Mouse (Mus musculus) testis, postnatal 14 days (tissue): ENCODE measurements around the gene Tceal7.
A peak's percentile ranks its signal among the peaks of the same experiment; 100 is the strongest.
"Not testable (repeated sequence)": the region's sequence is repeated elsewhere in the genome, so short reads cannot be mapped to it uniquely, and the experiment has no call there.

Source experiments
- DNase-seq: peaks from one replicate; pipeline ENCODE4 v3.0.0; 2021; ENCODE audit warnings: low spot score

Gene Tceal7

DNA sequence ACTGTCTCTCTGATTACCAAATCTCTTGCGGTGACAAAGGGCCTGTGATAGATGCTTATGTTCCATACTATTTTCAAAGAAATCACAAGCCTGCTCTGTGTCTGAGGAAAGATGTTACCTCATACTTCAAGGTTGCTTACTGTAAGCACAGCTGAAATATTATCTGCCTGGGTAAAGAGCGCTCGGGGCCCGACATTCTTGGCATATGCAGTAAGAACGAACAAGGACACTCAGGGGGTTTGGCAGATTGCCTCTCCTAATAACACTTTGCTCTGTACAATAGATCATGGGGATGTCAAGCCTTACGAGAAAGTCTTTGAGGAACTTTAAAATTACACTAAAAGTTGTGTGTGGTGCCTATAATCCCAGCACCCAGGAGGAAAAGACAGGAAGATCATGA is 34.2 kb downstream of the Tceal7 start:
- peak; percentile 27 for DNase-seq

DNA sequence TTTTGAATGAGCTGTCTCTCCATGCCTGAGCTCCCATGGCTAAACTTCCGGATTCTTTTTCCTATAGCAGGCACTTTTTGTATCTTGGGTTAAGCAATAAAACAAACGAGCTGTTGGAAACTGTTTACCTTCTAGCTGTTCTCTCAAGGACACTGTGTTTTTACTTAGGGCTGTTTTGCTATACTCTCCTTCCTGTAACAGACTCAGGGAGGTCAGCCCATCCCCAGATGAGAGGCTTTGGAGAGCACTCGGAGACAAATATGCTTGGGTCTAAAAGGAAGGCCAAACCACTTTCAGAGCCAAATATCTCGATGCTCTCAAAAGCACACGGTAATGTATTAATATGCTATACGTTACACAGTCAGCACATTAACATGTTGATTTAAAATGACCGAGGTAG is 35.1 kb downstream of the Tceal7 start:
- no peak for DNase-seq

DNA sequence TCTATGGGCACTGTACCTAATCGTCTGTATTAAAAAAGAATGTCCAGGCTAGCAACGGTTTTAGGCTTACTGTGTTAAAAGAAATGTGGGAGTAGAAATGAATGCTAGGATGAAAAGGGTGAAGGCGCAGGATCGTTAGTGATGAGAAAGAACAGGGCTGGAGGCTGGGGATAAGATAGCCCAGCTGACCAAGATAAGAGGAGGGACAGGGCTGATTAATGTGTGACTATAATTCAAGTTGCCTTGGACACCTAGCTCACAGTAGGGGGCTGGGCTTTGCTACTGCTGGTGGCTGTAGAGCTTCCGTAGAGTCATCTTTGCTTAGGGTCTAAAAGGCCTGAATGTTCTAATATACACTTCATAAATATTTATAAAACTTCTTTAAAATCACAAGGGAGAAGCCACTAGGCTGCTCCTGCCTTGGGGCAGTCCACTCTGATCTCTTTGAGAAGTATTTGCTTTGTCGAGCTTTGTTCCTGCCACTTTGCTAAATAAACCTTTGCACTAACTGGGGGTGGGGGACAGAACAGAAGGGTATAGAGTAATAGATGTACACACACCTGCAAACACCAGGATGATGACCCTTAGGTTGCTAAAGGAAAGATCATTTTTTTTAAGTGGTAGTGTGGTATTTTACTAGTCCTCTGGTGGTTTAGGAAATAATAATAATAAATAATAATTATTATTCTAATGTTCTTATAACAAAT is 37.6 kb downstream of the Tceal7 start:
- no peak for DNase-seq

GRCm38 (mm10) chrX:136267720-136268119 is 53.1 kb downstream of the Tceal7 start:
- no peak for DNase-seq

DNA sequence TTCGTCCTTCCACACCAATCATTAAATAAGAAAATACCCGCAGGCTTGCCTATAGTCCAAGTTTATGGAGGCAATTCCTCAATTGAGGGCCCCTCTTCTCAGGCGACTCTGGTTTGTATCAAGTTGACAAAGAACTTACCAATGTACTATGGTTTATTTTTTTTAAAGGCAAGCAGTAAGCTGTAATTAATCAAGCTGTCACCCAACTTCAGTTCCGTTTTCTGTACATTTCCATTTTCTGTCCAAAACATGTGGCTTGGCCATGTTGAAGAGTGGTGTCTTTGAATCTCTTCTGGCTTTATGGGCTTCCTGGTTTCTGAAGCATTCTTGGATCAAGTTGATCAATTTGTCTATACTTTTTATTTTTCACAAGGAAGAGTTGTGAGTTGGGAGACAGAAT is 53.6 kb downstream of the Tceal7 start:
- no peak for DNase-seq

- DNase-seq, result peak; percentile 32
Measured at GRCm38 (mm10) chrX:136269743-136270392, 55.3 kb downstream of the Tceal7 start, which contains the start of gene Bex3. Gene Bex3 (plus strand): TSS chrX:136270253.

DNA sequence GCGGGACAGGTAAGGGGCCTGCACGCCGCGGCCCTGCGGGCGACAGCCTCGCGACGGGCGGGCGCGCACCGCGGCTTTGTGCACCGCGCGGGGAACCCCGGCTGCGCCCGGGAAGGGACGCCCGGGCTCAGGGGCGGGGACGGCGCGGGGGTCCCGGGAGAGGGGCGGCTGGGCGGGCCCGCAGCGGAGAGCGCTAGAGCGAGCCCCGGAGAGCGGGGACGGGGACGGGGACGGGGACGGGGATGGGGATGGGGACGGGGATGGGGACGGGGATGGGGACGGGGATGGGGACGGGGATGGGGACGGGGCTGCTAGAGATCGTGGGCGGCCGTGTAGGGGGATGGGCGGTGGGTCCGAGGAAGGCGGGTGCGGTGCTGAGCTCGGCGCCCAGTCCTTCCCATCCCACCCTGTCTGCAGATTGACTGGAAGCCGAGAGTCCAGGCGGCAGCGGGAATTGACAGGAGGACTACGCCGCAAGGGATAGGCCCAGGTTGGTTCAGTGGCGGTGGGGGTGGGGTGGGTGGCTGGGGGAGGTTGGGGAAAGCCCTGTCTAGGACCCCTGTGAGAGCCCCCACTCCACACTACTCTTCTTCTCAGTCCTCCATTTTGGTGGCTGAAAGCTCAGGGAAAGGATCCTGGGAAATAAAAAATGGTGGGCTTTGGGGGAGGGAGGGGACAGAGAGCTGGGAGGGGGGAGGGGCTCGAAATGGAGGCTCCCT is 56.0 kb downstream of the Tceal7 start:
- not testable (repeated sequence) for DNase-seq

DNA sequence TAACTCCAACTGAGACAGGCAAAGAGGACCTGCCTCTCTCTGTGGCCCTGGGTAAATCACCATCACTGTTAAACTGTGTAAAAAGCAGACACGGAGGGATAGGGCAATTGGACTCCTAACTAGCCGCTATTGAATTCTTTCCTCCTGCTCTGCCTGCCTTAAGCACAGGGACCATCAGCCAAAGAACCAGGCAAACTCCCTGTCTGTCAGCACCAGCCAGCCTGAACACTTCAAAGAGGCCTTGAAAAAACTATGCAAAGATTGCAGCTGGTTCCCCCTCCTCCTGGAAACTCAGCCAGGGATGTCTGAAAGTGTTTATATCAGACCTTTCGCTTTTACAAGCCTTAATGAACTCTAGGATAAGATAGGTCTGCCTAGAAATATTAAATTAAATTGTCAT is 60.0 kb downstream of the Tceal7 start:
- DNase-seq, result no peak

DNA sequence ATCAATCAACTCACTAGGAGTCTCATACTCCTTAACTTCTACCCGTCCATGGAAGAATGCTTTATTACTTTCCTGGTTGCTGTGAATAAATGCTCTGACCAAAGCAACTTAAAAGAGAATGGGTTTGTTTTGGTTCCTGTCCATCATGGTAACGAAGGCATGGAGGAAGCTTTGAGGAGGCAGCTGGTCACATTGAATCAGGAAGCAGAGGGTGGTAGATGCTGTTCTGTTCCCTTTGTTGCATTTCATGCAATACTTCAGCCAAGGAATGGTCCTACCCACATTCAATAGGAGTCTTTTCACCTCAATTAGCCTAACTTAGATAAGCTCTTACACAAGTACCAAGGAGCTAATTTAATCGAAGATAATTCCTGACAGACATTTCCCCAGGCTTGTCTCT is 60.8 kb downstream of the Tceal7 start:
- DNase-seq, result no peak
